Mouse (Mus musculus) heart, embryonic 13.5 days (tissue): ENCODE data around the gene M6pr. TPM values are rescaled to one million over a fixed set of nuclear protein-coding genes. Genes with fewer than 3 reads are reported as not detected.

Source experiments
- polyA plus RNA-seq: library from polyadenylated mRNA; unstranded; fragments of >200 nt; fragmentation: Nextera tagmentation; extraction: Ambion mirVana; gene quantifications from 2 replicates; pipeline ENCODE4 v1.2.1, GENCODE M21; 2015

The M6pr gene
- polyA plus RNA-seq, 1 experiment from 2014 or later = 71.1 TPM

Other genes with a start within 250 kb of the M6pr start
- gene Klrg1, start 25.8 kb upstream of the M6pr start, polyA plus RNA-seq = not detected in 2 replicates
- 9.7 and 12.1 TPM in 2 replicates for gene Phc1, start 31.8 kb downstream of the M6pr start, polyA plus RNA-seq
- 5.3 and 6.0 TPM in 2 replicates for gene Rimklb, start 190.0 kb downstream of the M6pr start, polyA plus RNA-seq
- 13.7 and 13.8 TPM in 2 replicates for gene Mfap5, start 197.1 kb downstream of the M6pr start, polyA plus RNA-seq
- not detected in 2 replicates for gene Aicda, start 245.1 kb downstream of the M6pr start, polyA plus RNA-seq